Mouse (Mus musculus) heart, embryonic 11.5 days (tissue): Measurements from ENCODE around the gene Ppp6r3. TPM values are rescaled to one million over a fixed set of nuclear protein-coding genes. Genes with fewer than 3 reads are reported as not detected.
"Not testable (repeated sequence)": the region's sequence is repeated elsewhere in the genome, so short reads cannot be mapped to it uniquely, and the experiment has no call there.

Experiments
- ATAC-seq: fragments of 200-750 bp; cut with Nextera tagmentation; replicated peaks from 2 replicates; pipeline ENCODE4 v1.8.0; 2017; ENCODE audit warnings: moderate library complexity; ENCODE audit not compliant: insufficient number of reproducible peaks, low FRiP score, low TSS enrichment
- H3K27ac ChIP-seq: fragments of 300-500 bp; sonication (generic); 2 replicates; pipeline ENCODE4 v1.5.1; 2014; ENCODE audit warnings: mild to moderate bottlenecking, low read depth, low read length
- H3K27me3 ChIP-seq: fragments of 300-500 bp; sonication (generic); 2 replicates; pipeline ENCODE4 v1.6.1; 2014; ENCODE audit warnings: mild to moderate bottlenecking, low read length, mixed read lengths; ENCODE audit not compliant: control insufficient read depth, insufficient read depth
- H3K36me3 ChIP-seq: fragments of 300-500 bp; sonication (generic); 2 replicates; pipeline ENCODE4 v1.6.1; 2014; ENCODE audit warnings: mild to moderate bottlenecking, low read length, moderate library complexity, mixed read lengths; ENCODE audit not compliant: control insufficient read depth, insufficient read depth
- H3K4me1 ChIP-seq: fragments of 300-500 bp; sonication (generic); 2 replicates; pipeline ENCODE4 v1.6.1; 2014; ENCODE audit warnings: low read length; ENCODE audit not compliant: control insufficient read depth, insufficient read depth
- H3K4me2 ChIP-seq: fragments of 300-500 bp; sonication (generic); 2 replicates; pipeline ENCODE4 v1.6.1; 2014; ENCODE audit warnings: mild to moderate bottlenecking, moderate library complexity
- H3K4me3 ChIP-seq: fragments of 300-500 bp; sonication (generic); 2 replicates; pipeline ENCODE4 v1.5.1; 2014; ENCODE audit warnings: low read depth, low read length
- H3K9ac ChIP-seq: fragments of 300-500 bp; sonication (generic); 2 replicates; pipeline ENCODE4 v1.6.1; 2014; ENCODE audit warnings: mild to moderate bottlenecking, low read depth, low read length, moderate library complexity
- H3K9me3 ChIP-seq: fragments of 300-500 bp; sonication (generic); replicated peaks from 2 replicates; pipeline ENCODE4 v1.6.1; 2016; ENCODE audit warnings: low read length; ENCODE audit not compliant: control insufficient read depth
- WGBS: fragments of 180-500 bp; shearing (Covaris S2); extraction: QIAGEN DNeasy Blood & Tissue Kit; methylation state at CpG from one replicate; pipeline ENCODE4 v1.1.7; 2014; ENCODE audit not compliant: insufficient replicate concordance; 5-methylcytosine and 5-hydroxymethylcytosine counted together
- polyA plus RNA-seq: library from polyadenylated mRNA; unstranded; fragments of >200 nt; fragmentation: Nextera tagmentation; extraction: Ambion mirVana; gene quantifications from 2 replicates; pipeline ENCODE4 v1.2.1, GENCODE M21; 2014

Ppp6r3 gene
- polyA plus RNA-seq, 1 experiment from 2014 or later, result 57.9 TPM

DNA sequence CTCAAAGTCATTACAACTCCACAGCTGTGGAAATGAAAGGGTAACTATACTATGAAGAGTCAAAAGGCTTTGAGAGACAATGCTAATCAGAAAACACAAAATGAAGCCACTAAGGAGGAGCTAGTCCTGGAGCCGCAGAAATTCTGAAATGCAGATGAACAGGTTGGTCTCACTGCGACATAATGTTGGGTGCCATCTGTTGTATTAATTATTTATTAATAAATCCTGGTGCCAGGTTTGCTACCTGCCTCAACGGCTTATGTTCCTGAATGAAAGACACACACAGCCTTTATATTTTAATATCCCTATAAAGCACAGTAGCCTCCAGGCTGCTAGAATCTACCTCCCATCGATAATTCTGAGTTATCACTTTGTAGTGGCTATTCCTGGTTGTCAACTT is 33.0 kb downstream of the Ppp6r3 start:
- WGBS, result 95% methylated on average over 4 of the region's 4 CpGs

GRCm38 (mm10) chr19:3540997-3541396 is 34.6 kb downstream of the Ppp6r3 start:
- WGBS, result 88% methylated on average over 5 of the region's 5 CpGs
- no peak overlapping the region for H3K27ac ChIP-seq
- H3K27me3 ChIP-seq, result no peaks in the 10 kb centered on the region
- ATAC-seq, result no peak
- no peaks in the 10 kb centered on the region for H3K4me1 ChIP-seq
- no peak overlapping the region for H3K9ac ChIP-seq
- no peaks in the 10 kb centered on the region for H3K36me3 ChIP-seq
- no peaks in the 10 kb centered on the region for H3K9me3 ChIP-seq
- H3K4me3 ChIP-seq, result no peak overlapping the region
- no peak overlapping the region for H3K4me2 ChIP-seq

More for the DNA sequence above, 33.0 kb downstream of the Ppp6r3 start:
- H3K4me2 ChIP-seq, result no peak overlapping the region
- no peak overlapping the region for H3K9ac ChIP-seq
- no peaks in the 10 kb centered on the region for H3K36me3 ChIP-seq
- H3K27ac ChIP-seq, result no peak overlapping the region
- H3K9me3 ChIP-seq, result no peaks in the 10 kb centered on the region
- no peaks in the 10 kb centered on the region for H3K4me1 ChIP-seq
- H3K4me3 ChIP-seq, result no peak overlapping the region
- ATAC-seq, result no peak
- H3K27me3 ChIP-seq, result no peaks in the 10 kb centered on the region

GRCm38 (mm10) chr19:3540254-3540653 is 35.3 kb downstream of the Ppp6r3 start:
- no peaks in the 10 kb centered on the region for H3K36me3 ChIP-seq
- H3K4me3 ChIP-seq, result no peak overlapping the region
- H3K4me2 ChIP-seq, result no peak overlapping the region
- H3K9ac ChIP-seq, result no peak overlapping the region
- H3K9me3 ChIP-seq, result no peaks in the 10 kb centered on the region
- 93% methylated on average over 2 of the region's 2 CpGs for WGBS
- H3K4me1 ChIP-seq, result peaks cover 4% of the 10 kb centered on the region
- H3K27ac ChIP-seq, result no peak overlapping the region
- no peaks in the 10 kb centered on the region for H3K27me3 ChIP-seq
- no peak for ATAC-seq

DNA sequence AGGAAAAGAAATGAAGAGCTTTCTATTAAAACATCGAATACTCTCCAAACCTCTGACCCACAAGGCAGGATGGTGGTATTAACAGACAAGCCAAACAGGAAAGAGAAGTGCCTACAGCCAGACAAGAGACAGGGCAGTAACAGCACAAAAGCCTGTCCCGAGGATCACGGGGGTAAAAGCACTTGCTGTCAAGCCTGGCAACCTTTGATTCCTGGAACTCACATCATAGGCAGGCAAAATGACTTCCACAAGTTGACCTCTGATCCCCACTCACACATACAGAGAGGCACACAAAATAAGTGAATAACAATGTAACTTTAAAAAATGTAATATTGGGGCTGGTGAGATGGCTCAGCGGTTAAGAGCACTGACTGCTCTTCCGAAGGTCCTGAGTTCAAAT is 36.1 kb downstream of the Ppp6r3 start:
- Histone ChIP-seq H3K27ac (no peak overlapping the region), H3K9ac (no peak overlapping the region), H3K4me2 (no peak overlapping the region), H3K4me3 (no peak overlapping the region), H3K4me1 (peaks cover 12% of the 10 kb centered on the region), H3K36me3 (no peaks in the 10 kb centered on the region), H3K9me3 (no peaks in the 10 kb centered on the region), H3K27me3 (no peaks in the 10 kb centered on the region)
- no peak for ATAC-seq
- 91% methylated on average over 5 of the region's 5 CpGs for WGBS

DNA sequence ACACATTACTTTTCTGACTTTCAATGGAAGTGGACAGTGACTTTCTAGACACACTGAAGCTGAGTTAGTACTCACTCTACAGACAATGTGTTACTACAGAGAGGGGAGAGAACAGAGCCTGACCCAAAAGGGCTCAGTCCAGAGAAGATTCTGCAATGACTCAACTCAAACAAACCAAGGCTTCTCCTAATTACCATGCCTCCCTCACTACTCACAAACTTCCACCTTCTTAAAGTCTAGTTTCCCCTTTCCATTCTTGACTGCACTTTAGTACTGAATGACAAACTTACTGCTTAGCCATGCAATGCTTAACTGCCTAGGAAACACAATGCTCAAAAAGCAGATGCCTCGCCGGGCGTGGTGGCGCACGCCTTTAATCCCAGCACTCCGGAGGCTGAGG is 37.9 kb downstream of the Ppp6r3 start:
- WGBS, result 95% methylated on average over 6 of the region's 6 CpGs
- Histone ChIP-seq H3K36me3 (no peaks in the 10 kb centered on the region), H3K4me2 (no peak overlapping the region), H3K4me3 (no peak overlapping the region), H3K9me3 (no peaks in the 10 kb centered on the region), H3K4me1 (peaks cover 19% of the 10 kb centered on the region), H3K27ac (no peak overlapping the region), H3K9ac (no peak overlapping the region), H3K27me3 (no peaks in the 10 kb centered on the region)
- ATAC-seq, result no peak

GRCm38 (mm10) chr19:3534945-3535344 is 40.6 kb downstream of the Ppp6r3 start:
- no peak for ATAC-seq
- H3K4me1 ChIP-seq, result peaks cover 19% of the 10 kb centered on the region
- H3K4me3 ChIP-seq, result no peak overlapping the region
- H3K9ac ChIP-seq, result no peak overlapping the region
- H3K27me3 ChIP-seq, result no peaks in the 10 kb centered on the region
- no peaks in the 10 kb centered on the region for H3K36me3 ChIP-seq
- H3K4me2 ChIP-seq, result no peak overlapping the region
- 69% methylated on average over 3 of the region's 3 CpGs for WGBS
- H3K27ac ChIP-seq, result no peak overlapping the region
- no peaks in the 10 kb centered on the region for H3K9me3 ChIP-seq

GRCm38 (mm10) chr19:3533266-3533966 is 42.1 kb downstream of the Ppp6r3 start:
- not testable (repeated sequence) for H3K36me3 ChIP-seq, H3K4me3 ChIP-seq, H3K9me3 ChIP-seq, H3K4me2 ChIP-seq, H3K9ac ChIP-seq, H3K27ac ChIP-seq, H3K27me3 ChIP-seq, ATAC-seq
- H3K4me1 ChIP-seq, result peaks cover 19% of the 10 kb centered on the region
- 77% methylated on average over 12 of the region's 12 CpGs for WGBS

GRCm38 (mm10) chr19:3532717-3533260 is 42.8 kb downstream of the Ppp6r3 start:
- no peak overlapping the region for H3K4me2 ChIP-seq
- H3K9me3 ChIP-seq, result no peaks in the 10 kb centered on the region
- no peak for ATAC-seq
- 93% methylated on average over 14 of the region's 14 CpGs for WGBS
- no peaks in the 10 kb centered on the region for H3K27me3 ChIP-seq
- no peak overlapping the region for H3K9ac ChIP-seq
- H3K27ac ChIP-seq, result no peak overlapping the region
- H3K4me3 ChIP-seq, result no peak overlapping the region
- H3K36me3 ChIP-seq, result no peaks in the 10 kb centered on the region
- peaks cover 19% of the 10 kb centered on the region for H3K4me1 ChIP-seq

DNA sequence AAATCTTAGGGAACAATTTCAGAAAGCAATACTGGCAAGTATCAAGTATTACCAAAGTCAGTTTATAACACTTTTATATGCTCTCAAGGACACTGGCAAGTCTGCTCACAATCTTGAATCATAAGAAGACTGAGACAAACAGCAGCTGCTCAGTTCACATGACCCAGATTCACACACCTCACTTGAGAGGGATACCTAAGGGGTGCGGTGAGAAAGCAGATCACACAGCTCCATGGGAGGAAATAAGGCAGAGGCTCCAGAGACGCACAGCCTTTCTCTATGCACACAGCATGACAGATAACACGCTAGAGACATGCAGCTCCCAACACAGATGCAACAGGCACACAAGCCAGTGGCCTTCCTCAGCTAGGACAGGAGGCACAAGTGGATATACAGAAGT is 45.8 kb downstream of the Ppp6r3 start:
- WGBS, result 82% methylated on average over 3 of the region's 3 CpGs
- Histone ChIP-seq H3K9ac (no peak overlapping the region), H3K4me3 (no peak overlapping the region), H3K36me3 (peaks cover 4% of the 10 kb centered on the region; the same call in 1 of the 2 replicates), H3K9me3 (no peaks in the 10 kb centered on the region), H3K27ac (no peak overlapping the region), H3K4me1 (peaks cover 10% of the 10 kb centered on the region), H3K4me2 (no peak overlapping the region), H3K27me3 (no peaks in the 10 kb centered on the region)
- ATAC-seq, result no peak
